Mouse (Mus musculus): ENCODE measurements around the gene Usp48. TPM values are rescaled to one million over a fixed set of nuclear protein-coding genes. Genes with fewer than 3 reads are reported as not detected.

Gene Usp48
- total RNA-seq, 2 experiments from 2014 or later, result 163 to 167 TPM

GRCm38 (mm10) chr4:137660364-137661077 lies 67.0 kb downstream of the Usp48 start:
- intact Hi-C loops (cut with DNase I), result no loop called here
- peak; percentile 39 for DNase-seq

DNA sequence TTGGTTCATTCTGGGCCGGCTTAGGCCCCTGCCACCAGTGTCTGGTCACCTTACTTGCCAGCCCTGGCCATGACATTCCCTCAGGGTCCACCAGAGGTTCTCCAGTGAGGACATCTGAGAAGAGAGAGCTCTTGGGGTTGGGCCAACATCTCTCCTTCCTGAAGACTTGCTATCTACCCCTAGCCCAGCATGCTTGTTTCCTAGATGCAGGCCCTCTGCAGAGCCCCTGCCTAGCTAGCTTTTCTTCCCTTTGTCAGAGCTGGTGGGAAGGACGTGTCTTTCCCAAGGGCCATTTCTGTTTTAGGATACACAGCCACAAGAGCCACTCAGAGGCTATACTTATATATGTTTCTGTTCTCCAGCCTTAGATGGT lies 67.5 kb downstream of the Usp48 start:
- intact Hi-C loops (cut with DNase I), result no loop called here
- no peak for DNase-seq

- no peak for DNase-seq
- intact Hi-C loops (cut with DNase I), result no loop called here
Measured at GRCm38 (mm10) chr4:137661547-137661946, 68.0 kb downstream of the Usp48 start.

- intact Hi-C loops (cut with DNase I), result no loop called here
- DNase-seq, result no peak
Measured at GRCm38 (mm10) chr4:137663491-137663890, 69.9 kb downstream of the Usp48 start.

GRCm38 (mm10) chr4:137664433-137664979 lies 71.0 kb downstream of the Usp48 start, which contains the start of gene Rap1gap:
Rap1gap (plus strand) TSS chr4:137664726.
- intact Hi-C loops (cut with DNase I), result no loop called here

GRCm38 (mm10) chr4:137664980-137665675 lies 71.6 kb downstream of the Usp48 start:
- no peak for DNase-seq

More at GRCm38 (mm10) chr4:137664433-137664979, 71.0 kb downstream of the Usp48 start, which contains the start of gene Rap1gap:
- DNase-seq, result peak; percentile 61

GRCm38 (mm10) chr4:137665791-137666190 lies 72.2 kb downstream of the Usp48 start:
- intact Hi-C loops (cut with DNase I), result no loop called here
- no peak for DNase-seq

More at GRCm38 (mm10) chr4:137664980-137665675, 71.6 kb downstream of the Usp48 start:
- intact Hi-C loops (cut with DNase I), result no loop called here

- intact Hi-C loops (cut with DNase I), result no loop called here
- no peak for DNase-seq
Measured at GRCm38 (mm10) chr4:137666283-137666957, 72.9 kb downstream of the Usp48 start.

- intact Hi-C loops (cut with DNase I), result no loop called here
- DNase-seq, result no peak
Measured at GRCm38 (mm10) chr4:137666958-137667345, 73.4 kb downstream of the Usp48 start.

- intact Hi-C loops (cut with DNase I), result no loop called here
- DNase-seq, result peak; percentile 75
Measured at GRCm38 (mm10) chr4:137667747-137668146, 74.2 kb downstream of the Usp48 start.

DNA sequence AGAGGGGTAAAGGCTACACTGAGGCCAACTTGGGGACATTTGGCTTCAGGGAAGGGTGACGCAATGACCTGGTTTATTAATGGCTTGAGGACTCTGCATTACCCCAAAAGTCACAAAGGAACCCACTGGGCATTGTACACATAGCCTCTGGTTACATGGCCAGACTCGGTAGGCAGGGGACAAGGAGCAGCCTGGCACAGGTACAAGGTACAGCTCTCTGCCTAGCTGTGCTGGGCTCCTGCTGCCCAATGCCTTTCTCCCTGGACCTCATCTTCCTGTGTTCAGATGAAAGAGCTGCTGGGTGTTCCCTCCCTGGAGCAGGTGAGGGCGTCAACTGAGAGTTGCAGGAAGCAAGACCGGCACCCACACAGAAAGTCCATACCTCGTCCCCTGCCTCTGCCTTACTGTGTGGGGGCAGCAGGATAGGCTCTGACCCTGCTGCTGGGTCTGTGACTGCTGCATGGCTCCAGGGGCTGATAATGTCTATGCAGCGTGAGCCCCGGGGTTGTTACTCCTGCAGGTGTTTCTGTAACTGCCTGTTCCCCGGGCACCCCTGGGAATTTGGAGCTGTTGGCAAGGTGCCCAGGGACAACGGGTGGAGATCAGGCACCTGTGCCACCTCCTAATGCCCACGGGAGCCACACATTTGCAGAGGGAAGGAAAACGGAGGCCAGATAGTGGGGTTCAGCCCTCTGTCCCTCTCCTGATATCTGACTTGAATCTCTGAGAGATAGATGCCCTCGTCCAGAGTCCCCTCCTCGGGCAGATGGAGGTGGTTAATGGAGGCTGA lies 78.4 kb downstream of the Usp48 start:
- intact Hi-C loops (cut with DNase I), result no loop called here
- DNase-seq, result no peak

DNA sequence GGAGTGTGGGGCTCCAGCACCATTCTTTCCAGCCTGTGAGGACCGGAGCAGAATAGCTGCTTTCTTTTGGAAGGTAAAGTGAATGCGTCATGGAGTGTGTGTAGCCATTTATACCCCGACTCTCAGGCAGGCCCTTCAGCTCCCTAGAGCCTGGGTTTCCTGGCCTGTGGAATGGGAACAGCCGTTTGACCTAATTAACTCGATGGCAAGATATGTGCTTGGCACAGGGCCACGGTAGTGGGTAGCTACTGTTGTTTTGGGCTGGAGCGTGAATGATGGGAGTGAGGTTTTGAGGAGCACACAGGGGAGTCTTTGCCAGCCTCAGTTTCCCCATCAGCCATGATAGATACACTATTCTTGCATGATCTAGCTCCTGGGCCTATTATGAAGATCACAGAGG lies 82.0 kb downstream of the Usp48 start:
- intact Hi-C loops (cut with DNase I), result no loop called here
- no peak for DNase-seq

- peak; percentile 73 for DNase-seq
- intact Hi-C loops (cut with DNase I), result loop anchor here (2.0 kb wide), 1 partner anchor 41 kb away; no protein-coding TSS in a partner anchor
Measured at GRCm38 (mm10) chr4:137676057-137676456, 82.5 kb downstream of the Usp48 start.

- DNase-seq, result no peak
- intact Hi-C loops (cut with DNase I), result loop anchor here (2.0 kb wide), 1 partner anchor 40 kb away; no protein-coding TSS in a partner anchor
Measured at GRCm38 (mm10) chr4:137676700-137677484, 83.3 kb downstream of the Usp48 start.

- peak; percentile 74 for DNase-seq
- intact Hi-C loops (cut with DNase I), result loop anchor here (2.0 kb wide), 1 partner anchor 39 kb away; no protein-coding TSS in a partner anchor
Measured at GRCm38 (mm10) chr4:137677906-137678305, 84.4 kb downstream of the Usp48 start.

GRCm38 (mm10) chr4:137678568-137678967 lies 85.0 kb downstream of the Usp48 start:
- intact Hi-C loops (cut with DNase I), result no loop called here
- DNase-seq, result no peak

GRCm38 (mm10) chr4:137679979-137680550 lies 86.5 kb downstream of the Usp48 start:
- intact Hi-C loops (cut with DNase I), result no loop called here
- DNase-seq, result no peak

DNA sequence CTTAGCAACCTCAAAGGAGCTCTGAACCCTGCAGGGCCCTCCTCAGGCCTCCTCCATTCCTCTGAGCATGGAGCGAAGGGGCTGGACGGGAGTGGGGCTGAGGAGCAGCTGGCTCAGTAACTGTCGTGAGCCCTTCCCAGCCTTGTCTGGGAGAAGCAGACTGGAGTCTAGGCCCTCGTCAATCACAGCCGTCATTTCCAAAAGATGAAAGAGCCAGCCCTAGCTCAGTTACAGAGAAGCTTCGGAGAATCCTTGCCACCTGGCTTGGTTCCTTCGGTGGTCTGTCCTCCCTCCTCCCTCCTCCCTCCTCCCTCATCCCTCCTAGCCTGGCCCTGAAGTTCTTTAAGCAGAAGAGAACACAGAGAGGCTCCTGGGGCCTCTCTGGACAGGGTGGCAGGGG lies 87.2 kb downstream of the Usp48 start:
- intact Hi-C loops (cut with DNase I), result no loop called here
- DNase-seq, result no peak
